25 mouse cellular contexts compared by ENCODE assay signal in genomic region chr12:78839906-78840305, GRCm38 (mm10). TPM values are rescaled to one million over a fixed set of nuclear protein-coding genes. Genes with fewer than 3 reads are reported as not detected.
DNase-seq lines count a peak whose midpoint lies in the region; ATAC-seq and TF ChIP-seq lines count a peak whose summit lies in the region.
"Had no signal": no experiment of that assay in that cellular context is flagged by ENCODE, and none has a peak within 500 bp of the region (broad histone marks: within the 10 kb centered on the region; RNA-seq: fewer than 3 reads in every experiment).

No protein-coding gene starts in this region.

- no peak overlapping the region for H3K4me3 ChIP-seq in stomach, postnatal 0 days (ENCODE audit: low read depth, low read length)
- H3K4me3 ChIP-seq: embryonic facial prominence, embryonic 15.5 days; heart, embryonic 10.5 days; hindbrain, embryonic 10.5 days; intestine, embryonic 15.5 days; left cerebral cortex, adult 2 months; limb, embryonic 10.5 days; liver, embryonic 15.5 days; lung, embryonic 15.5 days; megakaryocyte, embryonic 14.5 days; midbrain, embryonic 13.5 days had no signal

- peak; percentile 10 for DNase-seq in gastrocnemius, postnatal 10 days
- DNase-seq in gastrocnemius, adult 8-10 months (ENCODE audit: low spot score in 2 of 2): no peak
- DNase-seq in kidney, postnatal 14 days: peak; percentile 48
- DNase-seq in kidney, adult 11 months: no peak
- peak; percentile 7 for DNase-seq in brain, embryonic 14.5 days (ENCODE audit: low read depth)
- DNase-seq in stomach, postnatal 0 days (ENCODE audit: low spot score): peak; percentile 17
- DNase-seq in spleen, postnatal 14 days (ENCODE audit: low spot score in 2 of 2): no peak
- DNase-seq: adrenal gland, postnatal 10 days; embryo, embryonic 11 days; liver; lung, postnatal 36 days; spleen, adult 18-20 months; thymus, postnatal 14 days had no signal

- H3K4me1 ChIP-seq in stomach, postnatal 0 days (replicated peaks; ENCODE audit: control insufficient read depth, insufficient read depth): no peaks in the 10 kb centered on the region
- H3K4me1 ChIP-seq: embryonic facial prominence, embryonic 15.5 days; heart, embryonic 10.5 days; hindbrain, embryonic 10.5 days; intestine, embryonic 15.5 days; limb, embryonic 10.5 days; liver, embryonic 15.5 days; lung, embryonic 15.5 days; midbrain, embryonic 13.5 days had no signal

- H3K27me3 ChIP-seq in stomach, postnatal 0 days (ENCODE audit: control insufficient read depth, insufficient read depth, low read length): no peaks in the 10 kb centered on the region
- H3K27me3 ChIP-seq: embryonic facial prominence, embryonic 15.5 days; intestine, embryonic 15.5 days; liver, embryonic 15.5 days; lung, embryonic 15.5 days; megakaryocyte, embryonic 14.5 days; midbrain, embryonic 13.5 days had no signal

- 67% methylated on average over 4 of the region's 4 CpGs for WGBS in stomach, postnatal 0 days

- no peak for TF ChIP-seq CTCF in brain, embryonic 14.5 days (IDR thresholded peaks at IDR 0.05; ENCODE audit: borderline replicate concordance, extremely low read depth, insufficient read depth, insufficient read length)
- no peak for TF ChIP-seq CTCF in stomach, postnatal 0 days (IDR thresholded peaks at IDR 0.05; ENCODE audit: low read depth)

- H3K27ac ChIP-seq in stomach, postnatal 0 days (replicated peaks): no peak overlapping the region
- H3K27ac ChIP-seq: embryonic facial prominence, embryonic 15.5 days; heart, embryonic 10.5 days; hindbrain, embryonic 10.5 days; intestine, embryonic 15.5 days; left cerebral cortex, adult 2 months; limb, embryonic 10.5 days; liver, embryonic 15.5 days; lung, embryonic 15.5 days; midbrain, embryonic 13.5 days had no signal

- TF ChIP-seq POLR2A in brain, embryonic 14.5 days (IDR thresholded peaks at IDR 0.05; ENCODE audit: borderline replicate concordance, extremely low read depth, insufficient read depth, insufficient read length, poor library complexity, severe bottlenecking): no peak

- no peak overlapping the region for H3K9ac ChIP-seq in stomach, postnatal 0 days (ENCODE audit: low read length)
- H3K9ac ChIP-seq: embryonic facial prominence, embryonic 15.5 days; intestine, embryonic 15.5 days; liver, embryonic 15.5 days; lung, embryonic 15.5 days; midbrain, embryonic 13.5 days had no signal

- TF ChIP-seq EP300 in stomach, postnatal 0 days (optimal IDR thresholded peaks at IDR 0.05): no peak

- no peak overlapping the region for H3K4me2 ChIP-seq in stomach, postnatal 0 days (replicated peaks; ENCODE audit: low read depth)
- H3K4me2 ChIP-seq: embryonic facial prominence, embryonic 15.5 days; intestine, embryonic 15.5 days; liver, embryonic 15.5 days; lung, embryonic 15.5 days; midbrain, embryonic 13.5 days had no signal

- ATAC-seq in stomach, postnatal 0 days (ENCODE audit: low FRiP score, low TSS enrichment): no peak
- ATAC-seq: forebrain, embryonic 14.5 days; hindbrain, embryonic 16.5 days; intestine, embryonic 15.5 days; midbrain, embryonic 13.5 days had no signal

- peaks cover 23% of the 10 kb centered on the region; the same call in 1 of the 2 replicates for H3K36me3 ChIP-seq in stomach, postnatal 0 days (ENCODE audit: control insufficient read depth, insufficient read depth, low read length)

- no peaks in the 10 kb centered on the region for H3K9me3 ChIP-seq in stomach, postnatal 0 days (ENCODE audit: control insufficient read depth, low read length)
- H3K9me3 ChIP-seq: embryonic facial prominence, embryonic 15.5 days; heart, embryonic 10.5 days; hindbrain, embryonic 10.5 days; intestine, embryonic 15.5 days; limb, embryonic 10.5 days; liver, embryonic 15.5 days; lung, embryonic 15.5 days; megakaryocyte, embryonic 14.5 days; midbrain, embryonic 13.5 days had no signal

RNA-seq across cellular contexts. Expression of gene Atp6v1d, which starts 21.5 kb away (rescaled TPM):
- total RNA-seq in gastrocnemius, postnatal 10 days (2021): 10 to 100 TPM; 44.2 to 48.0 TPM
- 10 to 100 TPM; 62.2 to 64.5 (median 63.4) TPM for total RNA-seq in gastrocnemius, adult 8-10 months (2022)
- polyA plus RNA-seq in brain, embryonic 14.5 days (2012; rRNA removed): 75.5 and 78.7 TPM in 2 replicates
- polyA plus RNA-seq in stomach, postnatal 0 days (2015; fragmentation: Nextera tagmentation; extraction: Ambion mirVana): 72.1 and 76.5 TPM in 2 replicates

RNA-seq across cellular contexts. Expression of gene Eif2s1, which starts 21.7 kb away (rescaled TPM):
- total RNA-seq in gastrocnemius, postnatal 10 days (2021): 10 to 100 TPM; 45.9 to 48.7 TPM
- 10 to 100 TPM; 36.4 to 44.5 (median 39.9) TPM for total RNA-seq in gastrocnemius, adult 8-10 months (2022)
- polyA plus RNA-seq in brain, embryonic 14.5 days (2012; rRNA removed): 48.4 and 50.7 TPM in 2 replicates
- polyA plus RNA-seq in stomach, postnatal 0 days (2015; fragmentation: Nextera tagmentation; extraction: Ambion mirVana): 132 and 145 TPM in 2 replicates

Comparison
In these comparisons a context has a peak if more than half of its experiments do, and no peak if none do; other contexts are left out.
1. DNase-seq: peak in gastrocnemius, postnatal 10 days (single experiment), kidney, postnatal 14 days (single experiment), brain, embryonic 14.5 days (single experiment) and stomach, postnatal 0 days (single experiment); none in gastrocnemius, adult 8-10 months (0 of 2), kidney, adult 11 months (single experiment) and spleen, postnatal 14 days (0 of 2).